Mouse (Mus musculus) layer of hippocampus, postnatal 14 days (tissue): ENCODE measurements at regions not wholly inside any gene's neighbourhood (a gene's known extent, or its start where the extent isn't known, plus 50 kb on each side); places are given as distances from the start of the nearest gene placed in this dataset.
A peak's percentile ranks its signal among the peaks of the same experiment; 100 is the strongest.

Experiments
- DNase-seq, 2 experiments: peaks; one replicate each; pipeline ENCODE4 v3.0.0; 2021 to 2022; ENCODE audit warnings: low spot score in 2 of 2, mixed read lengths in 1 of 2

DNA sequence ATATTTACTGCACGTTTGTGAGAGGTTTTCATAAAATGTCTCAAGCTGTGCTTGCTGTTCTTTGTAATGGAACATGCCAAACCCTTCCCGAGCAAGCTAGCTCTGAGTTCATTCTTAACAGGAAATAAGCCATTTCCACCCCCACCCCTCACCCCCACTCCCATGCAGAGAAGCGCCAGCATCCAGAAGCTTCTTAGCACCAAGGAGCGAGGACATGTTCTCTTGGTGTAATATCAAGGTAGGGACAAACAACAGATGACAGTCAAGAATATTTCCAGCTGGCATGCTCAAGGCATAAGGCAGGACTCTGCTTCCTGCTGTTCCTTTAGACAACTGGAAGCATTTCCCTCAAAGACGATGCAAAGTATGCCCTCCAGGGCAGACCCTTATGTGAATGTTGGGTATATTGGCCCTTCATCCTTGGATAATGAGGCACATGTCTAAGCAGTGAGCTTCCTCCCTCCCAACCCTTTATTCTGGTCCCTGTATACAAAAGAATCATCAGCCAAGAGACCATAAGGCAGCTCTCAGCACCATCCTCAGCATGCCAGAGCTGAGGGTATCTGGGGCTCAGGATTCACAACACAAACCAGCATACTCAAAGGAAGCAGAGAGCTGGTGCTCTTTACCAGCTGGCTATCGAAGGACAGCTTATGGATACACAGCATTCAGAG is 205.2 kb upstream of the Ppp2r2d start:
- DNase-seq = peak in 1 of 2 experiments; percentile 39

DNA sequence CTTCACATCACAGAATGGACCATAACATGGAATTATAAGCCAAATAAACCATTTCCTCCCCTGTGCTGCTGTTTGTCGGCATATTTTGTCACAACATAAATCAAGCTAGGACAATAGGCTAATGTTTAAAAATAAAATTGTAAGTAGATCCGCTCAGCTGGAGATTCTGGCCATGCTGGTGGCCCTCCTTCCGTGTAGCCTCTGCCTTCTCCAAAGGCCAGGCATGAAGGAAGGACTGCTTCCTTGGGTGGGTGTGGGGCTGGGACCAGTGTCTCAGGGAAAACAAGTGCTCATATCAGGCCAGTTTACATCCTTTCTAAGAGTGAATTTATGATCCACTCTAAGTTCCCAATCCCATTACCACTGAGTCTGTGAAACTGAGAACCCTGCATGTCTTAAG is 206.3 kb upstream of the Ppp2r2d start:
- DNase-seq = no peak

DNA sequence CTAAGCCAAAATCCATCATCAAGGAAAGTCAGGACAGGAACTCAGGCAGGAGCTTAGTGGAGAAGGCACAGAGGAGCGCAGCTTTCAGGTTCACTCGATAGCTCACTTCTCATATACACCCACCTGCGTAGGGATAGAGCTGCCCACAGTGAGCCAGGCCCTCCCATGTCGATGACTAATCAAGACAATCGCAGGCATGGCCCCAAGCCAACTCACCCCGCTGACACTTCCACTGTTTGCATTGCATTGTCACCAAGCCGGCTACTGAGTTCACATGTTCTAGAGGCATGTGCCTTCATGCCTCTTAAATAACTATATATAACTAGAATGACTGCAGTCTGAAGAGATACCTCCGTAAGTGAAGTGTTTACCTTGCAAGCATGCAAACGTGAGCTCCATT is 219.8 kb upstream of the Ppp2r2d start:
- no peak for DNase-seq

DNA sequence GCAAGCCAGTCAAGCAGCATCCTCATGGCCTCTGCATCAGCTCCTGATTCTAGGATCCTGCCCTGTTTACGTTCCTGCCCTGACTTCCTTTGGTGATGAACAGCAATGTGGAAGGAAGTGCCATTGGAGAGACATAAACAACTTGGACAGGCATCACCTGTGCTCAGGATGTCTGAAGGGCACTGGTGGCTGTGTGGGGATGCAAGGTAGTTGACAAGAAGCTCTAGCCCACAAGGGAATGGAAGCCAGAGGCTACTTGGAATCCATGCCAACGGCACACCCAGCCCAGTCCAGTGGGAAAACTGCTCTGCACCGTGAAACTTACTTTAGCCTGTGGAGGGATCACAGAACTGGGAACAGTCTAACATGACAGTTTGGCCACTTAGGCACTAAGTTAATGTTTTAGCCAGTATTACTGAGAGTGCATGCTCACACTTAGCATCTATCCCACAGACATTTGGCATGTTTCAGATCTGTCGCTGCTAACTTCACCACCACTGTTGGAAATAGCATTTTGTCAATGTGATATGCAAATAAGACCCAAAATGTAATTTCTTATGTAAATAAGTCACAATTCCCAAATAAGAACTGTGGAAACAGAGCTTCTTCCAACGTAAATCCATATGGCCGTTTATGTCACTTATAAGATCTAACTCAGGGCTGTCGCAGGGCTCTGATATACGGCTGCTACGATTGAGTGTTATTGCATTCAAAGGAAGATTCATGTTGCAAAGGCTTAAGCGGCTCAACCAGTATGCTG is 223.5 kb upstream of the Tcerg1l start:
- DNase-seq = no peak

DNA sequence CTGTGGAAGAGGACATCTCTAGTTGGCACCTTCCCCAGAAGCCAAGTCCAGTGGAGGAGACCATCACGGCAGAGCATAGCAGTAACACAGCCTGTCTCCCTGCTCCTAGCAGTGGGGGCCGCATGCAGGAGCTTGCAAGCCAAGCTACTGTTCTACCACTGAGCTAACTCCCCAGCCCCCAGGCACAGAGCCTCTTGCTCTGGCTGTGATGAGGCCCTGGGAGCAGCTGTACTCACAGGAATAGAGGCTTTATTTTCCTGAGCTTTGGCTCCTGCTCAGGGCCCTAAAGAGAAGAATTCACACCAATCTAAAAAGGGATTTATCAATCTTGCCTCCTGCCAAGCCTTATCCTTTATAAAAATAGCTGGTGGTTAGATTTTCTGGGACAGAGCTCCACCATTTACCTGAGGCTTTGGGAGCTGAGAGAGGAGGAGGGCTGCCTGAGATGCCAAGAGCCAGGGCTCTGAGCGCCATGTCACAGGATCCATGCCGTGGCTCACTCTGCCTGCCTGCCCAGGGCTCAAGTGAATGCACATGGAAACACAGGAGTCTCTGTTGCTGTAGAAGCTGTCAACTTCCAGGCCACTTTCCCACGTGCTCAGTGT is 222.7 kb upstream of the Tcerg1l start:
- DNase-seq = no peak

DNA sequence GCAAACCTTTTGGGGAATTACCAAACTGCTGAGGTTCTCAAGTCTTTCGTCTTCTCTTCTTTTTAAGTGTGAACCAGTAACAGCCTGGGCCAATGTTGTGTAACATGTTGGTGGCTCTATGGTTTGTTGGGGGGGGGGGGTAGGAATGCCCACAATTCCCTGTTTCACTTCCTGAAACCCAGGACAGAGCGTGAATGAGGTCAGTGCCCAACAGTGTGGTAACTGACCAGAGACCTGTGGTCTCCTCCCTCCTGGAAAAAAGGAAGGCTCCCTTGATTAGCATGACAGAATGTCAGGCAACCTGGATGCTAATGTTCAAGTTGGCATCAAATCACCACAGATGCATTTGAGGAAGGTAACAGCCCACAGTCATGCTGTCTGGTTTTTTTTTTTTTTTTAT is 218.9 kb upstream of the Tcerg1l start:
- DNase-seq = no peak

DNA sequence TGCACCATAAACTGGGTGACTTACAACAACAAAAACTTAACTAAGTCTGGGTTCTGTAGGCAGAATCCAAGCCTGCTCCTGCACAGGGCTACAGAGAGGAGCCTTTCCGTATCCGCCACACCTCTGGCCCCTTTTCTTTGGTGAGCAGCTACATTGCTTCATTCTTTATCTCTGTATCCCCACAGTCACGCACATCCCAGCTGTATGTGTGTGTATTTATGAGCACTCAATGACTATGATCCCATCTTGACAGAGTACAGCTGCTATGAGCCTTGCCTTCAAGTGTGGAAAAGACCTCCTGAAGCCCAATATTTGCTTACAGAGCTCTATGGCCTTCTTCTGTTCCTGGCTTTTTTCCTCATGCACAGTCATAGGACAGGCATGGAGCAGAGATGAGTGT is 212.1 kb upstream of the Tcerg1l start:
- no peak for DNase-seq

DNA sequence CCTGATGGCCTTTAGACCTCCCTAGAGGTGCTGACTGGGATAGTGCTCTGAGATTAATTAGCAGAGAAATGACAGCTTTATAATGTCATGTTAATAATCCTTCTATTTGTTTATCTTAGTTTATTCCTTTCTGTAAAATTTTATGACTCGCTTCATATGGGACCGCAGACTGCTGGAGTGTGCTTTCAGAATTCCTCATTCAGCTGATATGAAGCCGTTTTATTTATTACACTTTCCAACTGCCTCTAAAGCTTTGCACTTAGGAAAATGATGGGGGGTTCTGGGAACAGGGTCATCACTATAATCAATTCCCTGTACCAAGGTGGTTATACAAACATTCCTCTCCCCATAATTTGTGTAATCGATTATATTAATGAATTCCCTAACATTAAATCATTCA is 211.6 kb upstream of the Tcerg1l start:
- no peak for DNase-seq

DNA sequence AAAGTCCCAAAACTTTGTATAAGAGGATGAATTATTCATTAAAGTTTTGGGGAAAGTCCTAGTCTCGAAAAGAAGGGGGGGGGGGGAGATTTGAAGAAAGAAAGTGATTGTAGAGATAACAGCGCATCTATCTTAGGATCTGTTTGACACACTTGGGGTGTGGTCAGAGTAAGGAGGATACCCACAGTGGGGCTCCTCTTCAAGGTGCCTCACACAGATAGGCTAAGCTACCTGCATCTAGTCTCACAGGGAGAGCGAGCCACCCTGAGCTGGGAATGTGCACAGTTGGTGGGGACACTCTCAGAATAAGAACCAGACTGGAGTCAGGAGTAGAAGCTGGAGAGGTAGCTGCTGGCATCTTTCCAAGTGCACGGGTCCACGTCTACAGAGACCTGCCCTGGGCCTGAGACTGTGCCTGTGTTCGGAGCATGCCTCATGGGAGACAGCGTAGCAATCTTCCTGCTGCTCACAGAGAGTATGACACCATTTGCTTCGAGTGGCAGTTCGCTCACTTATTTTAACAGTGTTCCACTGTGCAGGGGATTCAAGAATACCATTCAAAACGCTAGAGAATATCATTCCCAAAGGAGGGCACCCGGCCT is 208.9 kb upstream of the Tcerg1l start:
- DNase-seq = no peak

DNA sequence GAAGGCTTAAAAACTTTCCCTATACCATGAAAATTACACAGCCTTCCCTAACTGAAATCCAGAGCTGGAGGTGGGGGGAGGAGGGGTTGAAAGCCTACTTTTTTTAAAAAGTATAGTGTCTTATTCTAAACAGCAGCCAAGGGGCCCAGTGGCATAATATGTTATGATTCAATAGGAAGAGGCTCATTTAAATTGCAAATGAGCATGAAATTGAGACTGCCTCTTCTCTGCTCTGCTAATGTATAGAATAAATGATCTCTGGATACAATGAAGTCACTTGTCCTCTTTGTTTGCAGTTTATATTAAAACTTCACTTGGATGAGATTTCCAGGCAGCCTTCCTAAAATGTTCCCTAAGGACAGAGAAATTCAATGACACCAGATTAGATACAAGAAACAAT is 208.4 kb upstream of the Tcerg1l start:
- DNase-seq = no peak

DNA sequence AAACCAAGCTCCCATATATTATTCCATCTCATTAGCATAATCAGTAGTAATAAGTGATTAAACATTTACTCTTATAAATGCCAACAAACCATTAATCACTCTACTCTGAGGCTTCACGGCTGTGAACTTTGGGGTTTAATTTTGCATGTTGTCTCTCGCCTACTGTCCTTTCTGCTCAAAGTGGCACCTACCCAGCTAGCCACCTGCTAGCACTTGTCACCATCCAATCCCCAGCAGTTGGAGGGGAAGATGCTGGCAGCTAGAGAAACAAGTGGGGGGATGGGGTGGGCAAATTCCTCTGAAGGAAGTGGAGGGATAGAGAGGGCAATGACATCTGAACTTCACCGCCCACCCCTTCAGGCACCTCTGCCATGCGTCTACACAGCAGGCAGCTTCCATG is 204.2 kb upstream of the Tcerg1l start:
- no peak for DNase-seq

DNA sequence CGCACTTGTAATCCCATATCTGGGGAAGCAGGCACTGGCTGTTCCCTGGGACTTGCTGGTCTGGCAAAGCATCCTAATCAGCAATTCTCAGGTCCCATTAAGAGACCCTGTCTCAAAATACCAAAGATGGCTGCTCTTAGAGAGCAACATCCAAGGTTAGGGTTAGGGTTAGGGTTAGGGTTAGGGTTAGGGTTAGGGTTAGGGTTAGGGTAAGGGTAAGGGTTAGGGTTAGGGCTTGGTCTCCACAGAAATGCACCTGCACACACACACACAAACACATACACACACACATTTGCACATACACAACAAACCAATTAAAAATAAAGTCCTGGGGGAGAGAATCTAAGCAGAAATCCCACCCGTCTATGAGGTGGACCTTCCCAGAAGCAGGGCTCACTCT is 195.8 kb upstream of the Tcerg1l start:
- no peak for DNase-seq

DNA sequence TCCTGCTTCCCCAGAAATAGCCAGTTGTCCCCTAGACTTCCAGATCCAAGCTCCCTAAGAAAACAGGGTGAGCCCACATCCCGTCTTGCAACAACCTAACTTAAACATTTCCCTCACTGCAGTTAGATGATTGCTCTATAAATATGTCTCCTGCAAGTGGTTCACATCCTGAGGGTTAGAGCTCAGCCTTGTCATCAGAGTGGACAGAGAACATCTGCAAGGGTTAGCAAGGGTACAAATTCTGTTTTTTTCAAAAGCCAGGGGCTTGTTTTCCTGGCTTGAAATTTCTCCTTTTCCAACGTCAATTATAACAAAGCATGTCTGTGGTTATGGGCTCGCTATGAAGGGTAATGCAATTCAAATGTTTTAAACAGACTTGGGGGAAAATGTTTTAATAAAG is 169.8 kb upstream of the Tcerg1l start:
- DNase-seq = no peak

DNA sequence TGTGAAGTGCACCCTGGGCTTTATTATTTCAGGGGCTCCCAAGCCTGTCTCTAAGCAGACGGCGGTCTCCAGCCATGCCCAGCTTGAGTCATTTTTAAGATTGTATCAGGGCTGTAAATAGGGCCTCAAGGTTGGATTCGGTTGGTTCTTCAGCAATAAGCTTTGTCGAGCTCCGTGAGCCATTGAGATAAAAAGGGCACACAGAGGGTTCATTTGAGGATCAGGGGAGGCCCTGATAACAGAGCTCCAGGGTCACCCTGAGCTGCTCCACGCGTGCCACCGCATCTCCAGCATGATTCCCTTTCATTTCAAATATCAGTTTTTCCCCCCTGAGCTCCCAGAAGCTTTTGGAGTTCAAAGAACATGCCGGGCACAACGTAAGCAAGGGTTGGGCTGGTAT is 154.1 kb upstream of the Tcerg1l start:
- DNase-seq = no peak

DNA sequence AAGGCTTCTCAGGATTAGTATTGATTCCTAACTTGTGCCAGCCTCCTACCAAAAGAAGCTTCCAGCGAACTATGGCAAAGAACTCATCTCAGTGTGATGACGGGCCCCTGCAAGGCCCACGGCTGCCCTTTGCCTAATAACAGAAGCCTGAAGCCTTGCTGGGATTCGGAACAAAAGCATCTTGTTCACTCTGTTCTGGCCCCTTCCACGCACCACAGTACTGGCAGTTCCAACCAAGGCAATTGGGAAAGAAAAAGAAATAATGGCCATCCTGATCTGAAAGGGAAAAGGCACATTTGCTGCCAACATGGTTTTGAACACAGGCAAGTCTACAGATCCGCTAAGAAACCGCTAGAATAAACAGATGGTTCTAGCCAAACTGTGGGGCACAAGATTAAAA is 150.4 kb upstream of the Tcerg1l start:
- DNase-seq = peak in 1 of 2 experiments; percentile 78

DNA sequence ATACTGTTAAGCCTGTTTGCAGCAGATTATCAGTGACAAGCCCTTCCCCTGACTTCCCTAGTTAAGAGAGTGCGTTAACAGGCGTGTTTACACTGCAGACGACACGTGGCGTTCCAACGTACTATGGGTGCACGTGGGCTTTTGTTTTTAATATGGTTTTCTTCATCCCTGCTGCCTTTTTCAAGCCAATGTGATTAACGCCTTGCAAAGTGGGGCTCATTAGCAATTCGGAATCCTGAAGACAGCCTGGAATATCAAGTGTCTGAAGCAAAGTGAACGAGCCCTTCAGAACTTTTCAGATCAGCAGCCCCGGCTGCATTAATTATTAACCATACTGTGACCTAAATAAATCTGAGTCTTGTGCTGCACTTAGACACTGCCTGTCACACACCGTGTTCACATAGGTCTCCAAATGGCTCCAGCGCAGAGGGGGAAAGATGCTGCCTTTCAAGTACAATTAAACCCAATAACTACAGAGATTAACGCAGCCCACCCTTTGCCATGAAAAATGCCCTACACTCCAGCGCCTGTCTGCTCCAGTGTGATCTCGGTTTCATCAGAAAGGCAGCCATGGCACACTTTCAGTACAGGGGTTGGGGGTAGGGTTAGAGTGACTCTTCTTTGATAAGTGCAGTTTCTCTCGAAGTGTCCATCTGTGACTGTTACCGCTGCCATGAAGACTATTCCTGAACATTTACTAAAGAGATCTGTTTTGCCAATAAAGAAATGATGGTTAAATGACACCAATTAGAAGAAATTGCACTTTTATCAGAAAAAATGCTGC is 140.7 kb upstream of the Tcerg1l start:
- DNase-seq = no peak

DNA sequence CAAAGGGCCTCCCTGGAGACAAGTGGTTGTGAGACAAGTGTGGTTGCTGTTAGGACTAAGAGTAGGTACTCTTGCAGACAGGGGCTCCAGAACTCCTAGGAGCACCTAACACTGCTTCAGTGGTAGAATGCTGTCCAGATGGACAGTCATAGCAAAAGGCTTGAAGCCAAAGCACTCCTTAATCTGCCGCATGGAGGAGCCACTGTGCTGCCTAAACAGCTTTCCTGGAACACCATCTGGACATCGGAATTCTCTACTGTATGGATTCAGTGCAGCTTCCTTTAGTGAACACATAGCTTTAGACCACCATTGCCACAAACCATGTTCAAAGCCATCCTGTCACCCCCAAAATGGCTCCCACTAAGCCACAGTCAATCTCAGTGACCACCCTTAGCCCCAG is 128.6 kb upstream of the Tcerg1l start:
- no peak for DNase-seq

DNA sequence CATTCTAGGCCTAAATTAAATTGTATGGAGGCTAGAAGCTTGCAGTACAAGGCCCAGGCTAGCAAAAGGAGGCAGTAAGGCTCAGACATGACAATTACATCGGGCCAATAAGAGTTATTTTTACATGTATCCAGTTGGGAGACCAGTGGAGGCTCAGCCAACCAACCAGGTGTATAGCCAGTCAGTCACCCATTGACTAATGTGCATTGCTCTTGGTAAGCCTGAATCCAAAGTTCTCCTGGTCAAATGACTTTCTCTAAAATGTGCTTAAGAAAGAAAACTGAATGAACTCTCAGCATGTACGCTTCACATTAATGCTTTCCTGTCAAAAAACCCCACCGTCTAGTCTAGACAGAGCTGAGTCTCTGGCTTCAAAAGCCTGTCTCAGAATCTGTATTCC is 127.4 kb upstream of the Tcerg1l start:
- no peak for DNase-seq

DNA sequence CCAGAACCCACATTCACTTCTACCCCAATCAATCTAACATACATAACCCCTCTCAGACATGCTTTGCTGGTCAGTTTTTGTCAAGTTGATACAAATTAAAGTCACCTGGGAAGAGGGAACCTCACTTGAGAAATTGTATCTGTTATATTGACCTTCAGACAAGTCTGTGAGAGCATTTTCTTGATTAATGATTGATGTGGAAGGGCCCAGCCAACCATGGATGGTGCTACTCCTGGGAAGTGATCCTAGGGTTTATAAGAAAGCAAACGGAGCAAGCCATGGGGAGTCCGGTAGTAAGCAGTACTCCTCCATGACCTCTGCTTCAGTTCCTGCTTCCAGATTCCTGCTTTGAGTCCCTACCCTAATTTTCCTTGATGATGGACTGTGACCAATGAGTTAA is 116.6 kb upstream of the Tcerg1l start:
- DNase-seq = no peak

DNA sequence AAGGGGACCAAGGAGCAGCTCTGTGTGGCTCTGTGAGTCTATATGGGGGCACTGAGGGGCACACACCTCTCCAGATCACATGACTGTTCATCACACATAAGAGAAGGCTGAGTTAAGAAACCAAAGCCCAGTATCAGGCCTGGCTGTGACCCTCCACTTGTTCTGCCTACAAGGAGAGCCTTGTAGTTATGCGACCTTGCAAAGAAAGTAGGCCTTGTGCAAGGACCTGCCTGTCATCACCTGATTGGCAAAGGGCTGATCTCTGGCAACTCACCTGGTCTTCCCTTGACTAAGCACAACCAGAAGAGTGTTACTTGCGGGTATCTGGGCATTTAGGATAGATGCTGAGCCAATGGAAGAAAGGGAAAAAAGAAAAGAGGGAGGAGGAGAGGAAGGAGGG is 107.7 kb upstream of the Tcerg1l start:
- DNase-seq = no peak

DNA sequence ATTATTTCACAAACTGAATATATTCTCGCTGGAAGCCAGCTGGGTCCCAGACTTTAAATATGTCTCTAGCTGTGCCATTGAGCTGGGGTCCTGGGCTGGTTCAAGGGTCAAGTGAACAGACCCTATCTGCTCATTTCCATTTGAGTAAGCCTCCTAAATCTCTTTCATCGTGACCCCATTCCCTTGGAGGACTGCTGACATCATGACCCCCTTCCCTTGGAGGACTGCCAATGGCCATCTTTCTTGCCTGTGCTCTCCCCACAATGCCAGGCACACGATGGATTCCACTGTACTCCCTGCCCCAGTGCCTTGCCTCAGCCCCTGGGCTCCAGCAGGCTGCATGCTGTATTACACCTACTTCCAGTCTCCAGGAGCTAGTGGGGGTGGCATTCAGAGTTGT is 106.5 kb upstream of the Tcerg1l start:
- no peak for DNase-seq

DNA sequence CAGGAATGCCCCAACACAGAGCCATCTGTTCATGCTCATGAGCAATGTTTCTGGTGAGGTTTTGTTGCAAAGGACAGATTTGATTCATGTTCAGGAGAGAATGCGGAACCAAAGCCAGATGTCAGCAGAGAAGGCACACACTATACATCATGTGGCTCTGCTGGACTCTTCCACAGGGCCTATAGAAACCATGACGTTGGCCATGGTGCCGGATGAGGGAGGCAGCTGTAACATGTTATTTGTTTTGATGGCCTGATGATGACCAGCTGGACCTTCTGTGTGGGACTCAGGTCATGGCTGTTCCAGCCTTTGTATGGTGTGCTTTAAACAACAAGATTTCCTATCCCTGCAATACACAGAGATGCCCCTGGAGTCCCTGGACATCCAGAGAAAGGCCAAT is 105.5 kb upstream of the Tcerg1l start:
- DNase-seq = no peak
